19 mouse cellular contexts compared by ENCODE assay signal in the genomic region with DNA sequence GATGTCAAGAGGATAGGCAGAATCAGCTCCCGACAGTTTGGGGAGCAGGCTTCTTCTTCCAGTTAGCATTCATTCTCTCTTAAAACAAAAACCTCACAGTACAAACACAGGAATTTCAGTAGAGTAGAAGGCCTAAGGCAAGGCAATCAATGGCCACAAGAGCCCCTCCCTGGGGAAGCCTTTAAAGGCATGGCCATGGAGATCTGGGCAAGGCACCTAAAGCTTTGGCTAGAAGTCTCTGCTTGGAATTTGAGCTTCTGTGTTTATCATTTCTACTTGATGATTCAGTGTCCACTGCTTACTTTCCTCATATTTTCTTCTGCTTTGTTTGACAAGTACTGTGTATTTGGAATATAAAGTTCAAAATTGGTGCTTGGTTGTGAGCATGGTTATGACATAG.
DNase-seq lines count a peak whose midpoint lies in the region; TF ChIP-seq lines count a peak whose summit lies in the region.
"Had no signal": no experiment of that assay in that cellular context is flagged by ENCODE, and none has a peak within 500 bp of the region (broad histone marks: within the 10 kb centered on the region; RNA-seq: fewer than 3 reads in every experiment).

No protein-coding gene starts in this region.

- no peak for TF ChIP-seq CTCF in embryonic fibroblast, embryonic 13.5 days (IDR thresholded peaks at IDR 0.05; ENCODE audit: borderline replicate concordance, insufficient read depth, low read length)

- peak; percentile 73 for DNase-seq in 3T3-L1 (ENCODE audit: low read depth, low spot score)
- DNase-seq in Muller cell, postnatal 12 days (ENCODE audit: inconsistent ontology term) = peak; percentile 57
- DNase-seq in thymus, postnatal 10 days (ENCODE audit: low spot score in 2 of 2) = no peak
- DNase-seq in kidney, adult 11 months = no peak
- DNase-seq: adrenal gland, adult 8-10 months; adrenal gland, postnatal 14 days; adrenal gland, postnatal 36 days; B cell, adult 2 months; cerebellum, adult 11-12 months; cerebellum, adult 2 months; cerebellum, adult 9-10 months; cerebellum, postnatal 10 days; cerebellum, postnatal 25 days had no signal

- no peak overlapping the region for H3K4me3 ChIP-seq in embryonic fibroblast, embryonic 13.5 days (ENCODE audit: insufficient read depth, low read length)
- H3K4me3 ChIP-seq: embryonic facial prominence, embryonic 10.5 days; embryonic facial prominence, embryonic 12.5 days; erythroblast, embryonic 14.5 days; forebrain, embryonic 10.5 days; forebrain, embryonic 12.5 days had no signal

- peak overlapping the region; percentile 98 for H3K27ac ChIP-seq in embryonic fibroblast, embryonic 13.5 days (ENCODE audit: insufficient read depth, low read length)
- H3K27ac ChIP-seq: embryonic facial prominence, embryonic 10.5 days; embryonic facial prominence, embryonic 12.5 days; forebrain, embryonic 10.5 days; forebrain, embryonic 12.5 days had no signal

- no peak for TF ChIP-seq POLR2A in embryonic fibroblast, embryonic 13.5 days (IDR thresholded peaks at IDR 0.05; ENCODE audit: low read depth, low read length)

- peaks cover 16% of the 10 kb centered on the region for H3K4me1 ChIP-seq in embryonic fibroblast, embryonic 13.5 days (ENCODE audit: control insufficient read depth, insufficient read depth, low read length)
- H3K4me1 ChIP-seq: embryonic facial prominence, embryonic 10.5 days; embryonic facial prominence, embryonic 12.5 days; forebrain, embryonic 10.5 days; forebrain, embryonic 12.5 days had no signal

Comparison
In these comparisons a context has a peak if more than half of its experiments do, and no peak if none do; other contexts are left out.
1. DNase-seq: peak in 3T3-L1 (single experiment) and Muller cell, postnatal 12 days (single experiment); none in thymus, postnatal 10 days (0 of 2) and kidney, adult 11 months (single experiment).